Mouse (Mus musculus): ENCODE data around the gene Lrmda.

Gene Lrmda

GRCm38 (mm10) chr14:22048068-22048899 lies 28.8 kb downstream of the Lrmda start:
- DNase-seq (ENCODE audit: low read depth, low spot score) = no peak
- no peaks in the 10 kb centered on the region for H3K27me3 ChIP-seq (ENCODE audit: control insufficient read depth, insufficient read depth, low read length, poor library complexity, severe bottlenecking)

GRCm38 (mm10) chr14:22048900-22049199 lies 29.3 kb downstream of the Lrmda start:
- Histone ChIP-seq H3K27me3 (ENCODE audit: control insufficient read depth, insufficient read depth, low read length, poor library complexity, severe bottlenecking) (no peaks in the 10 kb centered on the region), H3K36me3 (ENCODE audit: control insufficient read depth, insufficient read depth, low read length, poor library complexity, severe bottlenecking) (no peaks in the 10 kb centered on the region)
- no peak for DNase-seq (ENCODE audit: low read depth, low spot score)

More at GRCm38 (mm10) chr14:22048068-22048899, 28.8 kb downstream of the Lrmda start:
- H3K36me3 ChIP-seq (ENCODE audit: control insufficient read depth, insufficient read depth, low read length, poor library complexity, severe bottlenecking) = no peaks in the 10 kb centered on the region

- no peak for DNase-seq (ENCODE audit: low read depth, low spot score)
- Histone ChIP-seq H3K27me3 (ENCODE audit: control insufficient read depth, insufficient read depth, low read length, poor library complexity, severe bottlenecking) (no peaks in the 10 kb centered on the region), H3K36me3 (ENCODE audit: control insufficient read depth, insufficient read depth, low read length, poor library complexity, severe bottlenecking) (no peaks in the 10 kb centered on the region)
These were observed 29.8 kb downstream of the Lrmda start for GRCm38 (mm10) chr14:22049282-22049681.

- Histone ChIP-seq H3K27me3 (ENCODE audit: control insufficient read depth, insufficient read depth, low read length, poor library complexity, severe bottlenecking) (no peaks in the 10 kb centered on the region), H3K36me3 (ENCODE audit: control insufficient read depth, insufficient read depth, low read length, poor library complexity, severe bottlenecking) (no peaks in the 10 kb centered on the region)
- DNase-seq (ENCODE audit: low read depth, low spot score) = no peak
These were observed 32.6 kb downstream of the Lrmda start for GRCm38 (mm10) chr14:22051941-22052664.

- H3K27me3 ChIP-seq (ENCODE audit: control insufficient read depth, insufficient read depth, low read length, poor library complexity, severe bottlenecking) = no peaks in the 10 kb centered on the region
- H3K36me3 ChIP-seq (ENCODE audit: control insufficient read depth, insufficient read depth, low read length, poor library complexity, severe bottlenecking) = no peaks in the 10 kb centered on the region
- DNase-seq (ENCODE audit: low read depth, low spot score) = no peak
These were observed 36.1 kb downstream of the Lrmda start for GRCm38 (mm10) chr14:22055630-22056029.

- Histone ChIP-seq H3K27me3 (ENCODE audit: control insufficient read depth, insufficient read depth, low read length, poor library complexity, severe bottlenecking) (no peaks in the 10 kb centered on the region), H3K36me3 (ENCODE audit: control insufficient read depth, insufficient read depth, low read length, poor library complexity, severe bottlenecking) (no peaks in the 10 kb centered on the region)
- DNase-seq (ENCODE audit: low read depth, low spot score) = no peak
These were observed 36.7 kb downstream of the Lrmda start for GRCm38 (mm10) chr14:22056246-22056645.

GRCm38 (mm10) chr14:22058729-22059128 lies 39.2 kb downstream of the Lrmda start:
- Histone ChIP-seq H3K36me3 (ENCODE audit: control insufficient read depth, insufficient read depth, low read length, poor library complexity, severe bottlenecking) (no peaks in the 10 kb centered on the region), H3K27me3 (ENCODE audit: control insufficient read depth, insufficient read depth, low read length, poor library complexity, severe bottlenecking) (no peaks in the 10 kb centered on the region)
- no peak for DNase-seq (ENCODE audit: low read depth, low spot score)

GRCm38 (mm10) chr14:22059348-22059861 lies 39.9 kb downstream of the Lrmda start:
- H3K36me3 ChIP-seq (ENCODE audit: control insufficient read depth, insufficient read depth, low read length, poor library complexity, severe bottlenecking) = no peaks in the 10 kb centered on the region
- DNase-seq (ENCODE audit: low read depth, low spot score) = no peak
- no peaks in the 10 kb centered on the region for H3K27me3 ChIP-seq (ENCODE audit: control insufficient read depth, insufficient read depth, low read length, poor library complexity, severe bottlenecking)

- no peak for DNase-seq (ENCODE audit: low read depth, low spot score)
- Histone ChIP-seq H3K36me3 (ENCODE audit: control insufficient read depth, insufficient read depth, low read length, poor library complexity, severe bottlenecking) (no peaks in the 10 kb centered on the region), H3K27me3 (ENCODE audit: control insufficient read depth, insufficient read depth, low read length, poor library complexity, severe bottlenecking) (no peaks in the 10 kb centered on the region)
These were observed 41.3 kb downstream of the Lrmda start for GRCm38 (mm10) chr14:22060787-22061186.

GRCm38 (mm10) chr14:22062117-22062855 lies 42.8 kb downstream of the Lrmda start:
- Histone ChIP-seq H3K27me3 (ENCODE audit: control insufficient read depth, insufficient read depth, low read length, poor library complexity, severe bottlenecking) (no peaks in the 10 kb centered on the region), H3K36me3 (ENCODE audit: control insufficient read depth, insufficient read depth, low read length, poor library complexity, severe bottlenecking) (no peaks in the 10 kb centered on the region)
- DNase-seq (ENCODE audit: low read depth, low spot score) = no peak

GRCm38 (mm10) chr14:22069169-22069568 lies 49.7 kb downstream of the Lrmda start:
- no peak for DNase-seq (ENCODE audit: low read depth, low spot score)
- H3K27me3 ChIP-seq (ENCODE audit: control insufficient read depth, insufficient read depth, low read length, poor library complexity, severe bottlenecking) = no peaks in the 10 kb centered on the region
- no peaks in the 10 kb centered on the region for H3K36me3 ChIP-seq (ENCODE audit: control insufficient read depth, insufficient read depth, low read length, poor library complexity, severe bottlenecking)

- no peak for DNase-seq (ENCODE audit: low read depth, low spot score)
- Histone ChIP-seq H3K27me3 (ENCODE audit: control insufficient read depth, insufficient read depth, low read length, poor library complexity, severe bottlenecking) (no peaks in the 10 kb centered on the region), H3K36me3 (ENCODE audit: control insufficient read depth, insufficient read depth, low read length, poor library complexity, severe bottlenecking) (no peaks in the 10 kb centered on the region)
These were observed 53.9 kb downstream of the Lrmda start for GRCm38 (mm10) chr14:22073385-22073784.

- DNase-seq (ENCODE audit: low read depth, low spot score) = no peak
- Histone ChIP-seq H3K27me3 (ENCODE audit: control insufficient read depth, insufficient read depth, low read length, poor library complexity, severe bottlenecking) (no peaks in the 10 kb centered on the region), H3K36me3 (ENCODE audit: control insufficient read depth, insufficient read depth, low read length, poor library complexity, severe bottlenecking) (no peaks in the 10 kb centered on the region)
These were observed 54.7 kb downstream of the Lrmda start for GRCm38 (mm10) chr14:22074229-22074628.

GRCm38 (mm10) chr14:22083931-22084330 lies 64.4 kb downstream of the Lrmda start:
- DNase-seq (ENCODE audit: low read depth, low spot score) = no peak
- no peaks in the 10 kb centered on the region for H3K27me3 ChIP-seq (ENCODE audit: control insufficient read depth, insufficient read depth, low read length, poor library complexity, severe bottlenecking)
- H3K36me3 ChIP-seq (ENCODE audit: control insufficient read depth, insufficient read depth, low read length, poor library complexity, severe bottlenecking) = no peaks in the 10 kb centered on the region

GRCm38 (mm10) chr14:22085411-22085810 lies 65.9 kb downstream of the Lrmda start:
- no peaks in the 10 kb centered on the region for H3K27me3 ChIP-seq (ENCODE audit: control insufficient read depth, insufficient read depth, low read length, poor library complexity, severe bottlenecking)
- no peak for DNase-seq (ENCODE audit: low read depth, low spot score)
- no peaks in the 10 kb centered on the region for H3K36me3 ChIP-seq (ENCODE audit: control insufficient read depth, insufficient read depth, low read length, poor library complexity, severe bottlenecking)

All from splenic B cell, adult 2 months (primary cell).